Mouse (Mus musculus): ENCODE measurements around the gene Pdk3. TPM values are rescaled to one million over a fixed set of nuclear protein-coding genes. Genes with fewer than 3 reads are reported as not detected.

Gene Pdk3
- 26.9 and 30.5 TPM in 2 replicates for polyA plus RNA-seq (2012; rRNA removed)

DNA sequence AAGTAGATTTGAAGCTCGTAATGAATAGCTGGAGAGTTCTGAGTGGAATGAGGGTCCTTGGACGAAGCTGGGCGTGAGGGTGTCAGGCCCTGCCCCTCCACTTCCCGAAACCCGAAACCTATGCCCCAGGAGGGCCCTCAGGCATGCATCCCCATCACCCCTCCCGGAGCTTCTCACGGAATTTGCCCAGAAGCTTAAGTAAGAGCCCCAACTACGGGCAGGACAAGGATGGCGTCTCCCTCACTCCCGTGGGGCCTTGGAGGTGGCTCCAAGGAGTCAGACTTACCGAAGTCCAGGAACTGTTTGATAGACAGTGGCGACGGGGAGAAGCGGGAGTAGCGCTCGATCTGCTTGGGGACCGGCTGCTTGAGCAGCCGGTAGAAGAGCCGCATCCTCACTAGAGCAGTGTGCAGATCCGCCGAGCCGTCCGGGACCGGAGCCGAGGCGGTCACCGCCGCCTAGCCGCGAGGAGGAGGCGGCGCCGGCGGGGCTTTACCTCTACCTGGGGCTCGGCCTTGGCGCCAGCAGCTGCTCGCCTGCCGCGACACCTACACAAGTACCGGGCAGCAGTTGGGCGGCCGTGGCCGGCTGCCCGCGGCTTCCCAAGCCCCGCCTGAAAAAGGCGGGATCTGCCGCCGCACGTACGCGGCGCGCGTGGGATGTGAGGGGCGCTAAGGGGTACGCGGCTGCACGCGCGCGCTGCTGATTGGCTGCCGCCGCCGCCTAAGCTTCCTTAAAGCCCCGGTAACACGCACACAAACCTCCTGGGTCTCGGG is at the start of gene Pdk3:
Gene Pdk3, minus strand, starts transcription at position 641 of the 776 bp plus-strand sequence.
- peak; percentile 61 for DNase-seq (ENCODE audit: low spot score)

- no peak for DNase-seq (ENCODE audit: low spot score)
Measured at GRCm38 (mm10) chrX:93877634-93878016, 45.6 kb upstream of the Pdk3 start.

DNA sequence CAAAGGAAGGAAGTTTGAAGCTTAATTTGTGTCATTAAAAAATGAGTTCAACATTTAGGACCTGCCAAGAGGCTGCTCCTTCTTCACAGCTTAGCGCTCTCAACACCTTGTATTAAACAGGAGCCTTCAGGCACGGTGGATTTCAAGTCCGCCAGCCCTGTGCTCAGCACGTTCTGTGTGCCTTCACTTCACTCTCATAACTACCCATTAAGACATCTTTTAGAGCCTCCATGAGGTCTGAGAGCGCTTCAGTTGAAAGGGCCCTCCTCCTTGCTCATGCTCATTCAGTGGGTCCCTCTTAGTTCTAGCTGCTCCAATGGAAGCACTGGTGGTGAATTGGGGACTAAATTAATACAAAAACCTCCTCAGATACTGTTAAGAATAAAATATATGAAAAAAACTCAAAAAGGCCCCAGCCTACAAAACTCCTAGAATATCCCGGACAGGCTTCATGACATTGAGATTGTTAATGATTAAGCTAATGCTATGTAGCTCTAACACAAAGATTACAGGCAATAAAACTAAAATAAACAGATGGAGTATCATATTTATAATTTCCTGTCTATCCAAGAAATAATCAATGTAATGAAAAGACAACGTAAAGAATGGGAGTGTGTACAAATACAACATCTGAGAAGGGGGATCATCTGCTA is 45.1 kb upstream of the Pdk3 start:
- DNase-seq (ENCODE audit: low spot score), result no peak

DNA sequence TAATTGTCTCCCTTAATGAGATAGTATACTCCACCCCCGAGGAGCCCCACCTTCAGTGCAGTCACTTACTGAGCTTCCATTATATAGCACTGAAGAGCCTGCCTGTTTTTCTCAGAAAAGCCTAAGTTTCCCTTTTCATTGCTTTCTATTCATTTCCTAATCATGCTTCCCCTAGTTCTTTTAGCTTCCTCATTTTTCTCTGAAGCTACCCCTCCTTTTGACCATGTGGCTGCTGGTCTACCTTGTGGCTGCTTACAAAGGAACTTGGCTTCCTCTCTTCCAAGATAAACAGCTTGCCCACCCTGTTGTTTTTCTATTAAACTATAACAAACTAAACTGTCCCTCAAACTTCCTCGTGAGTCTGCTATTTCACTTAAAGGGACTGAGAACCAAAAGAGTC is 31.4 kb upstream of the Pdk3 start:
- DNase-seq (ENCODE audit: low spot score), result no peak

- no peak for DNase-seq (ENCODE audit: low spot score)
Measured at GRCm38 (mm10) chrX:93862525-93863086, 30.6 kb upstream of the Pdk3 start.

GRCm38 (mm10) chrX:93857756-93858155 is 25.8 kb upstream of the Pdk3 start:
- DNase-seq (ENCODE audit: low spot score), result no peak

- no peak for DNase-seq (ENCODE audit: low spot score)
Measured at GRCm38 (mm10) chrX:93832337-93832884, 410 bp upstream of the Pdk3 start.

GRCm38 (mm10) chrX:93825787-93826186 is 6.2 kb downstream of the Pdk3 start:
- no peak for DNase-seq (ENCODE audit: low spot score)

DNA sequence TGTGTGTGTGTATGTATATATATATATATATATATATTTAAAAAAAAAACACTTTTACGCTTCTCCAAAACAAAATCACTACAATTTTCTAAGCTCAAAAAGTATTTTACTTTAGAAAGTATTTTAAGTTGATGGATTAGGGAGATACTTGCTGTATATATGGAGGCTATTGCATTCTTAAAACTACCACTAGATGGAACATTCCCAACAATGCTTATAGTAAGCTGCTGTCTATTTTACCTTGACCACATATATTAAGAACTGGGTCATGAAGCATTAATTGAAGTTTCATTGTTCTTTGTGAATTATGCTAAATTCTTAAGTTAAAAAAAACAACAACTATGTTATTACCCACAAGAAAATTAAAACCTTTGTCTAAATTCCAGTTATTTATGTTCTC is 24.0 kb downstream of the Pdk3 start:
- DNase-seq (ENCODE audit: low spot score), result no peak

DNA sequence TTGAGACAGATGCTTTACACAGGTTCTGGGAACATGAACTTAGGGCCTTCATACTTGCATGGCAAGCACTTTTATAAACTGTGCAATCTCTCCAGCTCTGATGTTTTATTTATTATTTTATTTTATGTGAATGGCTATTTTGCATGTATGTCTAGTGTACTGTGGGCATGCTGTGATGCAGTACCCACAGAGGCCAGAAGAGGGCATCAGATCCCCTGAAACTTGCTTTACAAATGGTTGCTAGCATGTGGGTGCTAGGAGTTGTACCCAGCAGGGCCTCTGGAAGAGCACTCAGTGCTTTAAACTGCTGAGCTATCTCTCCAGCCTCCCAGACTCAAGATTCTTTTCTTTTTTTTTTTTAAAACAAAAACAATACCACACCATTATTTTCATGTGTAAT is 38.8 kb downstream of the Pdk3 start:
- DNase-seq (ENCODE audit: low spot score), result no peak

- DNase-seq (ENCODE audit: low spot score), result no peak
Measured at GRCm38 (mm10) chrX:93789562-93789961, 42.4 kb downstream of the Pdk3 start.

- DNase-seq (ENCODE audit: low spot score), result no peak
Measured at GRCm38 (mm10) chrX:93760770-93761169, 71.2 kb downstream of the Pdk3 start.

GRCm38 (mm10) chrX:93756867-93757455 is 75.0 kb downstream of the Pdk3 start:
- no peak for DNase-seq (ENCODE audit: low spot score)

- DNase-seq (ENCODE audit: low spot score), result no peak
Measured at GRCm38 (mm10) chrX:93755210-93755842, 76.7 kb downstream of the Pdk3 start.

GRCm38 (mm10) chrX:93750566-93750965 is 81.4 kb downstream of the Pdk3 start:
- DNase-seq (ENCODE audit: low spot score), result no peak

DNA sequence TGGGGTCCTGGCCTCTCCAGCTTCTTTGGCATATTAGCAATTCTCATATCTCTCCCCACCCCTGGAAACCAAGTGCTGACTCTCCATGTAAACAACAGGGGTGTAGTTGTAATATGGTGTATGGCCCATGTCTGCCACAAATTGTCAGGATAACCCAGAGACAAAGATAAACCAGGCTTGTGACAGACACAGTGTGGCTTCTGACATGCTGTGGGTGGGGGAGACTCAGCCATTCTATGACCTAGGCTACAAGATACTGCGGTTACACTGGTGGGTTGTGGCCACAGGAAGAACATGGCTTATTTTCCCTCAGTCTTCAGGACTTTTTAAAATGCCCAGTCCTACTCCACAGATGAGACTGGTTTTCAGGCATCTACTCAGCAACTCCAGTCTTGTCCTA is 82.8 kb downstream of the Pdk3 start:
- DNase-seq (ENCODE audit: low spot score), result no peak

DNA sequence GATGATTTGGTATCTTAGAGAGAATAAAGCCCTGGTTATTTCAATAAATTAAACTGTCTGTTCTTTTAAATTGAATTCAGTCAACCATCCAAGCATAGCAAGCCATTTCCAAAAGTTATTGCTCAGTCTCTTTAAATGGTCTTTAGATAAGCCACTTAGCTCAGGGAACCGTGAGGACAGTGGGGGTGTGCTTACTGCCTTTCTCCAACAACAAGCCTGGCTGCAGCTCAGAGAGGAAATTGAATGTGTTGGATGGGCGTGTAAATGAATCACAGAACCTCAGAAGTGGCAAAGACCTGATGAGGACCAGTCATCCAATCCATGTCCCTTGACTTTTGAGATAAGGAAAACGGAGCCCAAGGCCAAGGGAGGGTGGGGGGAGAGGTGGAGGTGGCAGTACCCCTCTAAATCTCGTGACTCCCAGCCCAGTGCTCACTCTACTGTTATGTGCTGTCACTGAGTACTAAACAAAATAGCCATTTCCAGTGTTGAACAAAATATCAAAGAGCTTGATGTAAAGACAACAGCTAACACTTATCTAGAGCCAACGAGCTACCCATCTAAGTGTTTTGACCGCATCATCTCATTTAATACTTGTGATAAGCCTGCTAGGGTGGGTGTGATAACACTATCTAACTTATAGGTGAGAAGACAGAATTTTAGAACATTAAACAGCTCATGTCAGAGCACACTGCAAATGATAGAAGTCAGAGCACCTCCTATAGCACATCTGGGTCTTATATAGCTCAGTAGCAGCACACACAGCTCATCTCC is 98.8 kb downstream of the Pdk3 start:
- DNase-seq (ENCODE audit: low spot score), result no peak

- DNase-seq (ENCODE audit: low spot score), result no peak
Measured at GRCm38 (mm10) chrX:93732407-93732806, 99.6 kb downstream of the Pdk3 start.

DNA sequence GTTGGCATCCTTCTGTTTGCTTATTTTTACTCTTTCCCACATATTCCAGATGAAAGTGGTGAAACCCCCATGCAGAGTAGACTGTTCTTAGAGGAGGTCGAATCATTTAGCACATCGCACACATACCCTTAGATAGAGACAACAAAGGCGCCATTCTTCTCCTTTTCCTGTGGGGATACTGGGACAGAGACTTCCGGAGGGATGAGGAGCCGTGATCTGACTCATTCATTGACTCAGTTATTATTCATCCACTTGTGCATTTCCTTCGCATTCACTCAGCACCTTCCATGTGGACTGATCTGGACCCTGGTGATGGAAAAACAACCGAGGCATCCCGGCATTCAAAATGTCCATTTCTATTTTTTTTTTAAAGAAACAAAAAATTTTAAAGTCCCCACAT is 101.1 kb downstream of the Pdk3 start:
- no peak for DNase-seq (ENCODE audit: low spot score)

DNA sequence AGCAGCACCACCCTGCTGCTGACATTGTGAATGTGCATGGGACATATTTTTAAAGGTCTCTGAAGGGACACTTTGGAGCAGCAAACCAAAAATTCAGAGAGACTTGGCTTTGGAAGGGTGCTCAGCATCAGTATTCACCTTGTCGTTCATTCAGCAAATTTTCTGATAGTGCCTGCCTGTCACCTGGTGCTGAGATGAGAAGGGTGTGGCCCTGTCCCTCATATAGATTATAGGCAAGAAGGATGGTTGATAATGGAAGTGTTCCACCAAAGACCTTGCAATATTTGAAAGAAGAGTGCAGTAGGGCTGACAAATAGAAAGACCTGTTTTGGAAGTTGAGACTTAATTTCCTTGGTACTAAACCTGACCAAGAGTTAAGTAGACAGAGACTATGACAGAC is 102.5 kb downstream of the Pdk3 start:
- DNase-seq (ENCODE audit: low spot score), result no peak

Data from urinary bladder, adult 2 months (tissue).